Mouse (Mus musculus): ENCODE measurements around the gene Ahcyl1. TPM values are rescaled to one million over a fixed set of nuclear protein-coding genes. Genes with fewer than 3 reads are reported as not detected.

Gene Ahcyl1
- polyA plus RNA-seq, 1 experiment from 2014 or later = 23.7 TPM

GRCm38 (mm10) chr3:107632786-107633185 is 63.6 kb downstream of the Ahcyl1 start:
- Histone ChIP-seq H3K36me3 (ENCODE audit: control insufficient read depth, insufficient read depth) (no peaks in the 10 kb centered on the region), H3K27ac (ENCODE audit: low read length) (no peak overlapping the region), H3K4me1 (ENCODE audit: control insufficient read depth, low read depth, low read length) (peaks cover 3% of the 10 kb centered on the region; the same call in 1 of the 2 replicates), H3K4me2 (ENCODE audit: low read depth, low read length) (no peak overlapping the region), H3K9ac (ENCODE audit: low read depth, low read length) (no peak overlapping the region), H3K9me3 (replicated peaks; ENCODE audit: control insufficient read depth, low read length) (no peaks in the 10 kb centered on the region), H3K27me3 (ENCODE audit: control insufficient read depth, insufficient read depth, low read depth, low read length) (no peaks in the 10 kb centered on the region), H3K4me3 (ENCODE audit: low read depth, low read length) (no peak overlapping the region)
- WGBS (ENCODE audit: insufficient replicate concordance) = 88% methylated on average over 4 of the region's 4 CpGs
- ATAC-seq (ENCODE audit: low read depth) = no peak

- Histone ChIP-seq H3K4me1 (ENCODE audit: control insufficient read depth, low read depth, low read length) (peaks cover 3% of the 10 kb centered on the region; the same call in 1 of the 2 replicates), H3K9me3 (replicated peaks; ENCODE audit: control insufficient read depth, low read length) (no peaks in the 10 kb centered on the region), H3K27me3 (ENCODE audit: control insufficient read depth, insufficient read depth, low read depth, low read length) (no peaks in the 10 kb centered on the region), H3K4me3 (ENCODE audit: low read depth, low read length) (peak within 1 kb of the TSS; percentile 90), H3K4me2 (ENCODE audit: low read depth, low read length) (peak within 1 kb of the TSS; percentile 88), H3K27ac (ENCODE audit: low read length) (peak within 1 kb of the TSS; percentile 70), H3K9ac (ENCODE audit: low read depth, low read length) (peak within 1 kb of the TSS; percentile 94), H3K36me3 (ENCODE audit: control insufficient read depth, insufficient read depth) (peaks cover 3% of the 10 kb centered on the region; the same call in 1 of the 2 replicates)
- ATAC-seq (ENCODE audit: low read depth) = peak; percentile 96
- WGBS (ENCODE audit: insufficient replicate concordance) = under 1% methylated on average over 35 of the region's 35 CpGs
These were observed 64.8 kb downstream of the Ahcyl1 start, which contains the start of gene Strip1 for GRCm38 (mm10) chr3:107631523-107631958. Gene Strip1 (minus strand): TSS chr3:107631694.

- WGBS (ENCODE audit: insufficient replicate concordance) = 2% methylated on average over 47 of the region's 48 CpGs
- peak; percentile 54 for ATAC-seq (ENCODE audit: low read depth)
- no peaks in the 10 kb centered on the region for H3K27me3 ChIP-seq (ENCODE audit: control insufficient read depth, insufficient read depth, low read depth, low read length)
These were observed 65.5 kb downstream of the Ahcyl1 start, which contains the start of gene Gm10961 for GRCm38 (mm10) chr3:107630682-107631522. Gene Gm10961 (plus strand): TSS chr3:107631322.

GRCm38 (mm10) chr3:107629411-107629810 is 66.9 kb downstream of the Ahcyl1 start:
- Histone ChIP-seq H3K4me1 (ENCODE audit: control insufficient read depth, low read depth, low read length) (peaks cover 3% of the 10 kb centered on the region; the same call in 1 of the 2 replicates), H3K4me2 (ENCODE audit: low read depth, low read length) (no peak overlapping the region), H3K9me3 (replicated peaks; ENCODE audit: control insufficient read depth, low read length) (no peaks in the 10 kb centered on the region), H3K9ac (ENCODE audit: low read depth, low read length) (no peak overlapping the region), H3K27me3 (ENCODE audit: control insufficient read depth, insufficient read depth, low read depth, low read length) (no peaks in the 10 kb centered on the region), H3K36me3 (ENCODE audit: control insufficient read depth, insufficient read depth) (peaks cover 4% of the 10 kb centered on the region; the same call in 1 of the 2 replicates), H3K4me3 (ENCODE audit: low read depth, low read length) (no peak overlapping the region), H3K27ac (ENCODE audit: low read length) (no peak overlapping the region)
- ATAC-seq (ENCODE audit: low read depth) = no peak
- WGBS (ENCODE audit: insufficient replicate concordance) = 80% methylated on average over 4 of the region's 4 CpGs

More at GRCm38 (mm10) chr3:107630682-107631522, 65.5 kb downstream of the Ahcyl1 start, which contains the start of gene Gm10961:
- peak within 1 kb of the TSS; percentile 94 for H3K9ac ChIP-seq (ENCODE audit: low read depth, low read length)
- H3K36me3 ChIP-seq (ENCODE audit: control insufficient read depth, insufficient read depth) = peaks cover 4% of the 10 kb centered on the region; the same call in 1 of the 2 replicates
- H3K27ac ChIP-seq (ENCODE audit: low read length) = peak within 1 kb of the TSS; percentile 70
- H3K4me1 ChIP-seq (ENCODE audit: control insufficient read depth, low read depth, low read length) = peaks cover 3% of the 10 kb centered on the region; the same call in 1 of the 2 replicates
- peak within 1 kb of the TSS; percentile 90 for H3K4me3 ChIP-seq (ENCODE audit: low read depth, low read length)
- H3K4me2 ChIP-seq (ENCODE audit: low read depth, low read length) = peak within 1 kb of the TSS; percentile 88
- H3K9me3 ChIP-seq (replicated peaks; ENCODE audit: control insufficient read depth, low read length) = no peaks in the 10 kb centered on the region

- Histone ChIP-seq H3K9ac (ENCODE audit: low read depth, low read length) (no peak overlapping the region), H3K4me3 (ENCODE audit: low read depth, low read length) (no peak overlapping the region), H3K27ac (ENCODE audit: low read length) (no peak overlapping the region), H3K9me3 (replicated peaks; ENCODE audit: control insufficient read depth, low read length) (no peaks in the 10 kb centered on the region), H3K36me3 (ENCODE audit: control insufficient read depth, insufficient read depth) (peaks cover 4% of the 10 kb centered on the region; the same call in 1 of the 2 replicates), H3K4me1 (ENCODE audit: control insufficient read depth, low read depth, low read length) (peaks cover 3% of the 10 kb centered on the region; the same call in 1 of the 2 replicates), H3K4me2 (ENCODE audit: low read depth, low read length) (no peak overlapping the region), H3K27me3 (ENCODE audit: control insufficient read depth, insufficient read depth, low read depth, low read length) (no peaks in the 10 kb centered on the region)
- 71% methylated on average over 2 of the region's 2 CpGs for WGBS (ENCODE audit: insufficient replicate concordance)
- ATAC-seq (ENCODE audit: low read depth) = no peak
These were observed 67.8 kb downstream of the Ahcyl1 start for GRCm38 (mm10) chr3:107628551-107628950.

- WGBS (ENCODE audit: insufficient replicate concordance) = 78% methylated on average over 7 of the region's 7 CpGs
- no peak overlapping the region for H3K4me3 ChIP-seq (ENCODE audit: low read depth, low read length)
These were observed 68.7 kb downstream of the Ahcyl1 start for GRCm38 (mm10) chr3:107627641-107628040.

GRCm38 (mm10) chr3:107626751-107627150 is 69.6 kb downstream of the Ahcyl1 start:
- ATAC-seq (ENCODE audit: low read depth) = no peak
- no peak overlapping the region for H3K27ac ChIP-seq (ENCODE audit: low read length)
- H3K27me3 ChIP-seq (ENCODE audit: control insufficient read depth, insufficient read depth, low read depth, low read length) = no peaks in the 10 kb centered on the region
- H3K4me2 ChIP-seq (ENCODE audit: low read depth, low read length) = no peak overlapping the region
- peaks cover 4% of the 10 kb centered on the region; the same call in 1 of the 2 replicates for H3K36me3 ChIP-seq (ENCODE audit: control insufficient read depth, insufficient read depth)
- no peak overlapping the region for H3K9ac ChIP-seq (ENCODE audit: low read depth, low read length)
- H3K4me3 ChIP-seq (ENCODE audit: low read depth, low read length) = no peak overlapping the region
- H3K9me3 ChIP-seq (replicated peaks; ENCODE audit: control insufficient read depth, low read length) = no peaks in the 10 kb centered on the region
- 80% methylated on average over 8 of the region's 8 CpGs for WGBS (ENCODE audit: insufficient replicate concordance)
- no peaks in the 10 kb centered on the region; the same call in 1 of the 2 replicates for H3K4me1 ChIP-seq (ENCODE audit: control insufficient read depth, low read depth, low read length)

More at GRCm38 (mm10) chr3:107627641-107628040, 68.7 kb downstream of the Ahcyl1 start:
- H3K4me1 ChIP-seq (ENCODE audit: control insufficient read depth, low read depth, low read length) = peaks cover 3% of the 10 kb centered on the region; the same call in 1 of the 2 replicates
- no peaks in the 10 kb centered on the region for H3K9me3 ChIP-seq (replicated peaks; ENCODE audit: control insufficient read depth, low read length)
- no peak overlapping the region for H3K4me2 ChIP-seq (ENCODE audit: low read depth, low read length)
- H3K9ac ChIP-seq (ENCODE audit: low read depth, low read length) = no peak overlapping the region
- no peak for ATAC-seq (ENCODE audit: low read depth)
- H3K36me3 ChIP-seq (ENCODE audit: control insufficient read depth, insufficient read depth) = peaks cover 4% of the 10 kb centered on the region; the same call in 1 of the 2 replicates
- no peaks in the 10 kb centered on the region for H3K27me3 ChIP-seq (ENCODE audit: control insufficient read depth, insufficient read depth, low read depth, low read length)
- no peak overlapping the region for H3K27ac ChIP-seq (ENCODE audit: low read length)

GRCm38 (mm10) chr3:107625536-107625935 is 70.8 kb downstream of the Ahcyl1 start:
- Histone ChIP-seq H3K9me3 (replicated peaks; ENCODE audit: control insufficient read depth, low read length) (no peaks in the 10 kb centered on the region), H3K27me3 (ENCODE audit: control insufficient read depth, insufficient read depth, low read depth, low read length) (no peaks in the 10 kb centered on the region), H3K36me3 (ENCODE audit: control insufficient read depth, insufficient read depth) (peaks cover 7% of the 10 kb centered on the region; the same call in 1 of the 2 replicates), H3K4me3 (ENCODE audit: low read depth, low read length) (no peak overlapping the region), H3K4me1 (ENCODE audit: control insufficient read depth, low read depth, low read length) (no peaks in the 10 kb centered on the region), H3K27ac (ENCODE audit: low read length) (no peak overlapping the region), H3K9ac (ENCODE audit: low read depth, low read length) (no peak overlapping the region), H3K4me2 (ENCODE audit: low read depth, low read length) (no peak overlapping the region)
- 74% methylated on average over 8 of the region's 8 CpGs for WGBS (ENCODE audit: insufficient replicate concordance)
- no peak for ATAC-seq (ENCODE audit: low read depth)
